Mouse (Mus musculus) hindbrain, embryonic 16.5 days (tissue): ENCODE measurements around the gene Fis1. TPM values are rescaled to one million over a fixed set of nuclear protein-coding genes. Genes with fewer than 3 reads are reported as not detected.
"Not testable (repeated sequence)": the region's sequence is repeated elsewhere in the genome, so short reads cannot be mapped to it uniquely, and the experiment has no call there.

Experiments used
- ATAC-seq: fragments of 200-750 bp; cut with Nextera tagmentation; 2 replicates; pipeline ENCODE4 v1.8.0; 2017; ENCODE audit warnings: moderate TSS enrichment, moderate library complexity
- H3K27ac ChIP-seq: fragments of 300-500 bp; sonication (generic); 2 replicates; pipeline ENCODE4 v1.5.1; 2014; ENCODE audit warnings: low read depth, mild to moderate bottlenecking, control low read depth, low read length, moderate library complexity
- H3K27me3 ChIP-seq: fragments of 300-500 bp; sonication (generic); replicated peaks from 2 replicates; pipeline ENCODE4 v1.6.1; 2014; ENCODE audit warnings: low read length; ENCODE audit not compliant: control insufficient read depth, insufficient read depth
- H3K36me3 ChIP-seq: fragments of 300-500 bp; sonication (generic); 2 replicates; pipeline ENCODE4 v1.6.1; 2014; ENCODE audit warnings: mild to moderate bottlenecking, low read length, moderate library complexity, mixed read lengths; ENCODE audit not compliant: control insufficient read depth, insufficient read depth
- H3K4me1 ChIP-seq: fragments of 300-500 bp; sonication (generic); 2 replicates; pipeline ENCODE4 v1.6.1; 2014; ENCODE audit warnings: low read depth, low read length; ENCODE audit not compliant: control insufficient read depth, insufficient read depth
- H3K4me2 ChIP-seq: fragments of 300-500 bp; sonication (generic); 2 replicates; pipeline ENCODE4 v1.6.1; 2014; ENCODE audit warnings: mild to moderate bottlenecking, low read length, control low read depth, moderate library complexity
- H3K4me3 ChIP-seq: fragments of 300-500 bp; sonication (generic); 2 replicates; pipeline ENCODE4 v1.5.1; 2014; ENCODE audit warnings: mild to moderate bottlenecking, low read length, control low read depth, moderate library complexity
- H3K9ac ChIP-seq: fragments of 300-500 bp; sonication (generic); 2 replicates; pipeline ENCODE4 v1.6.1; 2014; ENCODE audit warnings: low read depth, mild to moderate bottlenecking, control low read depth, low read length, moderate library complexity
- H3K9me3 ChIP-seq: fragments of 300-500 bp; sonication (generic); 2 replicates; pipeline ENCODE4 v1.6.1; 2014; ENCODE audit warnings: mild to moderate bottlenecking, low read length, moderate library complexity; ENCODE audit not compliant: control insufficient read depth
- whole genome bisulfite sequencing: fragments of 180-500 bp; shearing (Covaris S2); extraction: QIAGEN DNeasy Blood & Tissue Kit; methylation state at CpG from one replicate; pipeline ENCODE4 v1.1.7; 2014; 5-methylcytosine and 5-hydroxymethylcytosine counted together
- polyA plus RNA-seq: library from polyadenylated mRNA; unstranded; fragments of >200 nt; fragmentation: Nextera tagmentation; extraction: Ambion mirVana; gene quantifications from 2 replicates; pipeline ENCODE4 v1.2.1, GENCODE M21; 2015

Gene Fis1
- polyA plus RNA-seq, 1 experiment from 2014 or later, result 382 TPM

GRCm38 (mm10) chr5:136937621-136938020 is 15.5 kb upstream of the Fis1 start:
- no peak overlapping the region for H3K4me3 ChIP-seq
- H3K27ac ChIP-seq, result no peak overlapping the region
- no peak for ATAC-seq
- H3K36me3 ChIP-seq, result no peaks in the 10 kb centered on the region
- no peaks in the 10 kb centered on the region for H3K9me3 ChIP-seq
- H3K27me3 ChIP-seq, result no peaks in the 10 kb centered on the region
- no peak overlapping the region for H3K4me2 ChIP-seq
- no peak overlapping the region for H3K9ac ChIP-seq
- H3K4me1 ChIP-seq, result no peaks in the 10 kb centered on the region
- 91% methylated on average over 5 of the region's 5 CpGs for WGBS

DNA sequence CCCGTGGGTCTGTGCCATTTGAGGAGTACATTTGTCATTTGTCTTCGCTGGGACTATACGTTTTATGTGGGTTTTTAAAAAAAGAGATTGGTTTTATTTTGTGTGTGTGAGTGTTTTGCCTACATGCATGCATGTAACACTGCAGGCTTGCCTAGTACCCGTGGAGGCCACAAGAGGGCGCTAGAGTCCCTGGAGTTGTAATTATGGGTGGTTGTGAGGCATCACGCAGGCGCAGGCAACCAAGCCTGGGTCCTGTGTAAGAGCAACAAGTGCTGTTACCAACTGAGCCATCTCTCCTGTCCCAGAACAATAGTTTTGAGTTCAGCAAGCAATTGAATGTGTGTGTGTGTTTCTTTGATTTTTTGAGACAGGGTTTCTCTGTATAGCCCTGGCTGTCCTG is 13.8 kb upstream of the Fis1 start:
- Histone ChIP-seq H3K27me3 (no peaks in the 10 kb centered on the region), H3K9ac (no peak overlapping the region), H3K27ac (no peak overlapping the region), H3K36me3 (no peaks in the 10 kb centered on the region), H3K9me3 (no peaks in the 10 kb centered on the region), H3K4me3 (no peak overlapping the region), H3K4me2 (no peak overlapping the region), H3K4me1 (no peaks in the 10 kb centered on the region)
- 69% methylated on average over 7 of the region's 7 CpGs for WGBS
- no peak for ATAC-seq

DNA sequence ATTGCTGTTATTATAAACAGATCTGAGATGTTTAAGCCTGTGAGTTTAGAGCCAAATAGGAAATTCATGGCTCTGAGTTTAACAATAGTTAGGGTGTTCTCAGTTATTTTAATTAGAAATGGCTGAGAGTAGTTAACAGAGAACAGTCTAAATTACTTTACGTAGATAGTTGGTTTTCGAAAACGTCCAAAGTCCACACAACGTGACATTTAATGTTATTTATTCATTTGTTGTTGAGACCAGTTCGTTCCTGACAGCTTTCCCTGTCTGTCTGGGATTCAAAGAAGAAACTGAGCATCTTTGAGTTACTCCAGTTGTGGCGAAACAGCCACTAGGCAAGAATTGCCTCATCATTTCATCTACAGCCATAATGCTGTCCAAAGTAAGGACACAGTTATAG is 13.0 kb upstream of the Fis1 start:
- not testable (repeated sequence) for H3K4me2 ChIP-seq, H3K27ac ChIP-seq, H3K9me3 ChIP-seq, H3K4me1 ChIP-seq, H3K36me3 ChIP-seq, H3K9ac ChIP-seq, H3K27me3 ChIP-seq, ATAC-seq, H3K4me3 ChIP-seq
- 85% methylated on average over 6 of the region's 6 CpGs for WGBS

GRCm38 (mm10) chr5:136940845-136941560 is 12.1 kb upstream of the Fis1 start:
- no peaks in the 10 kb centered on the region for H3K4me1 ChIP-seq
- no peak overlapping the region for H3K9ac ChIP-seq
- H3K4me2 ChIP-seq, result no peak overlapping the region
- H3K36me3 ChIP-seq, result no peaks in the 10 kb centered on the region
- no peak for ATAC-seq
- H3K4me3 ChIP-seq, result no peak overlapping the region
- 89% methylated on average over 12 of the region's 12 CpGs for WGBS
- H3K9me3 ChIP-seq, result no peaks in the 10 kb centered on the region
- H3K27ac ChIP-seq, result no peak overlapping the region
- H3K27me3 ChIP-seq, result no peaks in the 10 kb centered on the region

DNA sequence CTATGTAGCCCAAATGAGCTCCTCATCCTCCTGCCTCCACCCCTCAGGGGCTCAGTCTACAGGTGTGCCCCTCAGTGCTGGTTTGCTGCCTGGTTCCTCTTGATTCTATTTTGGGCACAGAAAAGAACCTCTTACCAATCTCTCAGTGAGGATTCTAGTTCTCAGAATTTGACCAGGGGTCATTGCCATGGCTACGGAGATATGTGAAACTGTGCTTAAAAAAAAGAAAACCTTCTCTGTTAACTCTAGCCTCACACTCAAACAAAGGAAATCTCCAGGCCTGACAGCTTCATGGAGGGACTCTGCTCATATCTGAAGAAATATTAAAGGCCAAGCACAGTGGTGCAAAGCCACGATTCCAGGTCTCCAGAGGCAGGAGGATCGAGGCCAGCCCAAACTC is 10.3 kb upstream of the Fis1 start:
- no peak overlapping the region for H3K4me3 ChIP-seq
- H3K4me2 ChIP-seq, result no peak overlapping the region
- H3K27me3 ChIP-seq, result no peaks in the 10 kb centered on the region
- no peak overlapping the region for H3K9ac ChIP-seq
- no peaks in the 10 kb centered on the region for H3K9me3 ChIP-seq
- ATAC-seq, result no peak
- H3K27ac ChIP-seq, result no peak overlapping the region
- H3K36me3 ChIP-seq, result no peaks in the 10 kb centered on the region
- WGBS, result 84% methylated on average over 3 of the region's 3 CpGs
- no peaks in the 10 kb centered on the region for H3K4me1 ChIP-seq

GRCm38 (mm10) chr5:136943382-136943781 is 9.7 kb upstream of the Fis1 start:
- Histone ChIP-seq H3K4me2 (no peak overlapping the region), H3K27ac (no peak overlapping the region), H3K4me3 (no peak overlapping the region), H3K9me3 (no peaks in the 10 kb centered on the region), H3K9ac (no peak overlapping the region), H3K4me1 (no peaks in the 10 kb centered on the region), H3K27me3 (no peaks in the 10 kb centered on the region), H3K36me3 (no peaks in the 10 kb centered on the region)
- ATAC-seq, result no peak
- WGBS, result 83% methylated on average over 2 of the region's 2 CpGs

DNA sequence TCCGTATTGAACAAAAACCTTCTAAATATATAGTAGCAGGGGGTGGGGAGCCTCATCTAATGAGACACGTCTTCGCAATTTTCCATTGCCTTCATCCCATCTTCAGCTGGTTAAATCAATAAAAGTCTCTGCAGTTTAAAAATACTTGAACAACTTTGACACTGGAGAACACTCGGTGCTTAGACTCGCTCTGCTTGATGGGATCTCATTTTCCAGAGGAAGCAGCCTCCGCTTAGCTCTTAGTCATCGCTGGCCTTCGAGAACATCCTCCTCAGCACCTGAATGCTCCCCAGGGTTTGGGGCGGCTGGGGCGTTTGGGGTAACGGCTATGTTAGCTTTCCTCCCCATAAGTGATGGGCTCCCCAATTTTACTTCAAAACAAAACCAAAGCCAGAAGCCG is 8.0 kb upstream of the Fis1 start:
- H3K4me2 ChIP-seq, result no peak overlapping the region
- 82% methylated on average over 12 of the region's 12 CpGs for WGBS
- ATAC-seq, result no peak

DNA sequence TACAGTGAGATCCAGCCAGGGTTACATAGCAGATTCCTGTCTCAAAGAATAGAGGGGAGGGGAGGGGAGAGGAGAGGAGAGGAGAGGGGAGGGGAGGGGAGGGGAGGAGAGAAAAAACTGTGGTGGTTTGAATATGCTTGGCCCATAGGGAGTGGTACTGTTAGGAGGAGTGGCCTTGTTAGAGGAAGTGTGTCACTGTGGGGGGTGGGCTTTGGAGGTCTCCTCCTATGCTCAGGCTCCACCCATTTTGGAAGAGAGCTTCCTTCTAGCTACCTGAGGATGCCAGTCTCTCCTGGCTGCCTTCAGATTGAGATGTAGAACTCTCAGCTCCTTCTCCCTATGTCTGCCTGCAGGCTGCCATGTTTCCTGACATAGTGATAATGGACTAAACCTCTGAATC is 5.2 kb upstream of the Fis1 start:
- no peak for ATAC-seq
- Histone ChIP-seq H3K9ac (no peak overlapping the region), H3K4me2 (no peak overlapping the region), H3K27ac (no peak overlapping the region), H3K9me3 (no peaks in the 10 kb centered on the region), H3K36me3 (no peaks in the 10 kb centered on the region), H3K4me3 (no peak overlapping the region), H3K4me1 (no peaks in the 10 kb centered on the region), H3K27me3 (no peaks in the 10 kb centered on the region)

More for the DNA sequence above, 8.0 kb upstream of the Fis1 start:
- H3K9ac ChIP-seq, result no peak overlapping the region
- no peaks in the 10 kb centered on the region for H3K4me1 ChIP-seq
- no peaks in the 10 kb centered on the region for H3K27me3 ChIP-seq
- H3K36me3 ChIP-seq, result no peaks in the 10 kb centered on the region
- no peaks in the 10 kb centered on the region for H3K9me3 ChIP-seq
- no peak overlapping the region for H3K27ac ChIP-seq
- H3K4me3 ChIP-seq, result no peak overlapping the region

DNA sequence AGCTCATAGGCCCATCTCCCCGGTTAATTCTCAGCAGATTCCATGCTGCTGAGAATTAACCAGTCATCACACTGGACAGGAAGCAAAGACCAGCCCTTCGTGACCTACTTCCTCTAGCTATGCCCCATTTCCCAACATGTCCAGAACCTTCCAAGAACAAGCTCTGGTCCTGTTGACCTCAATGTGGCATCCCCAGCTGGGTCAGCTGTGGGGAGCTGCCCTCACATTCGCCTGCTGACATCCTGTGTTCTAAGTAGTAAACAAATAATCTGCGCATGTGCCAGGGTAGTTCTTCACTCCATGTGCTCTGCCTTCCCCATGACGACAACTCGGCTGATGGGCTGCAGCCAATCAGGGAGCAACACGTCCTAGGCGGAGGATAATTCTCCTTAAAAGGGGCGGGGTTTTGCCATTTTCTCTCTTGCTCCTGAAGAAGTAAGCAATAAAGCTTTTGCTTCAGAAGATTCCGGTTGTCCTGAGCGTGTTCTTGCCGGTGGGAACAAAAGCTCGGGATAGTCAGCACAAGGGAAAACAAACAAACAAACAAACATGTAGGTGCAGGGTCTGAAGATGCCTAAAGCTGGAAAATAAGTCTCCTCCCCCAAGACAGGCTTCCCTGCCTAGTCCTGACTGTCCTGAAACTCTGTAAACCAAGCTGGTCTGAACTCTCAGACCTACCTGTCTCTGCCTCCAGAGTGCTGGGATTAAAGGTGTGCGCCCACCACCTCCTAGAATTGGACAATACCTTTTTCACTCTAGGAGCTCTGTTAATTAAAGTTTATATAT is 3.3 kb upstream of the Fis1 start:
- 83% methylated on average over 14 of the region's 14 CpGs for WGBS
- H3K27ac ChIP-seq, H3K4me1 ChIP-seq: not testable (repeated sequence)

More for the DNA sequence above, 3.3 kb upstream of the Fis1 start:
- not testable (repeated sequence) for H3K9me3 ChIP-seq, H3K27me3 ChIP-seq, H3K36me3 ChIP-seq, H3K4me3 ChIP-seq, H3K9ac ChIP-seq, ATAC-seq, H3K4me2 ChIP-seq
